Mouse (Mus musculus) hematopoietic multipotent progenitor cell, adult 10-12 weeks (in vitro differentiated cells): ENCODE results near the gene Ccdc85b. TPM values are rescaled to one million over a fixed set of nuclear protein-coding genes. Genes with fewer than 3 reads are reported as not detected.

ENCODE experiments used
- polyA plus RNA-seq: library from polyadenylated mRNA; stranded (reverse); fragments of >175 nt; gene quantifications from 2 replicates; pipeline ENCODE4 v1.2.3, GENCODE M21; 2012; ENCODE audit warnings: low replicate concordance

The Ccdc85b gene
- polyA plus RNA-seq = 10.9 and 19.5 TPM in 2 replicates

DNA sequence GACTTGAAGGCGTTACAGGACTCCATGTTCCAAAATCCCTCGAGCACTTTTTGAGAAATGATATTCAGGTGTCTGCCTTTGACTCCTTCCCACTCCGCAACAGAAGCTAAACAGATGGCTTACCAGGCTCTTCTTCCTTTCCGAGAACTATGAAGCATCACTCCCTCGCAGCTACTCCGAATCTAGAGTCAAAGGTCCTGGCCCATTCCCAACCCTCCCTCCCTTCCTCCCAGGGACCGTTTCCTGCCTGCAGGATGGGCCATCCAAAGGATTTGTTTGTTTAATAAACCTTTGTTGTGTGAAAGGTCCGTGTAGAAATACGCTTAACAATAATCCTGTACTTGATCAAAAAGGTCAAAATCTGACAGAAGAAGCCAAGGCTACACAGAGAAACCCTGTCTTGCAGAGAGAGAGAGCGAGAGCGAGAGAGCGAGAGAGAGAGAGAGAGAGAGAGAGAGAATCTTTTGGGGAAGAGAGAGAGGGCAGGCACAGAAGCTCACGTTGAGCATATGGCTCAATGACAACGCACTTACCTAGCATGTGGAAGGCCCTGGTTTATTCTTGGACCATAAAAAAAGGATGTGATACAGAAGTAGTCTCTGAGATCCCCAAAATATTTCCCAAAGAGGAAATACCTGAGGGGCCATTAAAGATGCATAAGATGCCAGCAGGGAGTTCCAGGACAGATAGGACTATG lies at the start of gene Ccdc85b:
Ccdc85b (minus strand) TSS at position 149 of the 697 bp plus-strand sequence.

GRCm38 (mm10) chr19:5503687-5504086 lies 46.0 kb upstream of the Ccdc85b start, which contains the start of gene 1700020D05Rik:
1700020D05Rik (minus strand) TSS chr19:5503787.

DNA sequence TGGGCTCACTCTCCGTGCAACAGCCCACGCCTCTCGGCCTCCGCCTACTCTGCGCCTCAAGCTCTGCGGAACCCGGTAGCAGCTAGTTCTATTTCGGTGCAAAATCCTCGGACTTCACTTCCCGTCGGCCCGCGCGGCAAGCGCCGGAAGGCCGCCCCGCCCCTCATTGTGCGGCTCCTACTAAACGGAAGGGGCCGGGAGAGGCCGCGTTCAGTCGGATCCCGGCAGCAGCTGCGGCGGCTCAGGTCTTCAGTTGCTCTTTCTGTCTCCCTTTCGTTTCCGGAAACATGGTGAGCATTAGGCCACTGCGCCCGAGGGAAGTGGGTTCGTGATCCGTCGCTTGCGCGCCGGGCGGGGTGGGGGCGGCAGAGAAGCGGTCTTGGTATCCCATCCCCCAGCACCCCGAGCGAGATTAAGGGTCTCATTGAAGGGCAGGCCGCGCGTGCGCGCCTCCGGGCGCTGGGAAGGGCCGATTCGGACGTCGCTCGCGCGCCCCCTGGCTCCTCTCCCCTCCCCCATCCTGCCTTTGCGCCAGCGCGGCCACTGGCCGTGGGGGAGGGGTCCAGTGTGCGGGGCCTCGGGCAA lies 32.7 kb upstream of the Ccdc85b start, which contains the start of gene Cfl1:
Cfl1 (plus strand) TSS at position 143 of the 585 bp plus-strand sequence.

GRCm38 (mm10) chr19:5487768-5488550 lies 30.3 kb upstream of the Ccdc85b start, which contains the start of gene Mus81:
Mus81 (minus strand) TSS chr19:5488402.

DNA sequence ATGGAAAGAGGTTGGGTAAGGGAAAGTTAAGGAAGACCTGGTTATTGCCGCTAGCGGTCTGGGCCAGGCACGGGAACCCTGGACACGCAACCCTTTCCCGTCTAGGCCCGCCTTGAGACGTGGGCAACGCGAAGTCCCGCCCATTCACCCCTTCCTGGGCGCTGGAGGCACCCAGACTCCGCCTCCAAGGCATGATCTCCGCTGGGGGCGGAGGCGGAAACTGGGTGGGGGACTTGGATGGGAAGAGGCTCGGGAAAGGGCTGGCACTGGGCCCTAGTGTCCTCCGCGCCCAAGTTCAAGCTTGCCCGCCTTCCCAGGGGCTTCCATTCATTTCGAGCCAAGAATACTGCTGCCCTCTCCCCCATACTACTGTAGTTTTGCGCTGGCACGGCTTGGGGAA lies 16.0 kb upstream of the Ccdc85b start, which contains the start of gene Efemp2:
Efemp2 (plus strand) TSS at position 235 of the 400 bp plus-strand sequence.

DNA sequence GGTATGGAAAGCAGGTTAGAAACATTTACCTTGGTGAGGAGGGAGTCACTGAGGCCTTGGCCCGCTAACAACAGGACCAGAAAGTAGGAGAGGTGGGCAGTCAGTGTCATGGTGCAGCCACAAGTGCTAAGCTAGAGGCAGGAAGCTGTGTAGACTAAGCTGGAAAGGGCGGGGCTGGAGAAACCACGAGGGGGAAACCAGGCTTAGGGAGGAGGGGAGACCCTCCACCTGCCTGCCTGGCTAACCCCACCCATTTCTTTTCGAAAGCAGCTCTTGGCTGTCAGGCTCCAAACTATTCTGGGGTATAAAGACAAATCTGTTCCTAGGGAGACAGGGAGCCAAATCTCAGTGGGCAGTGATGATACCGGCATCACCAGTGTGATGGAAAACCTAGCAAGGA lies 10.7 kb upstream of the Ccdc85b start, which contains the start of gene Ctsw:
Ctsw (minus strand) TSS at position 134 of the 400 bp plus-strand sequence.

GRCm38 (mm10) chr19:5460465-5460911 lies 2.8 kb upstream of the Ccdc85b start, which contains the start of gene Fibp:
Fibp (plus strand) TSS chr19:5460615.

GRCm38 (mm10) chr19:5447515-5448353 lies 10.0 kb downstream of the Ccdc85b start, which contains the start of gene Fosl1:
Fosl1 (plus strand) TSS chr19:5447547.

DNA sequence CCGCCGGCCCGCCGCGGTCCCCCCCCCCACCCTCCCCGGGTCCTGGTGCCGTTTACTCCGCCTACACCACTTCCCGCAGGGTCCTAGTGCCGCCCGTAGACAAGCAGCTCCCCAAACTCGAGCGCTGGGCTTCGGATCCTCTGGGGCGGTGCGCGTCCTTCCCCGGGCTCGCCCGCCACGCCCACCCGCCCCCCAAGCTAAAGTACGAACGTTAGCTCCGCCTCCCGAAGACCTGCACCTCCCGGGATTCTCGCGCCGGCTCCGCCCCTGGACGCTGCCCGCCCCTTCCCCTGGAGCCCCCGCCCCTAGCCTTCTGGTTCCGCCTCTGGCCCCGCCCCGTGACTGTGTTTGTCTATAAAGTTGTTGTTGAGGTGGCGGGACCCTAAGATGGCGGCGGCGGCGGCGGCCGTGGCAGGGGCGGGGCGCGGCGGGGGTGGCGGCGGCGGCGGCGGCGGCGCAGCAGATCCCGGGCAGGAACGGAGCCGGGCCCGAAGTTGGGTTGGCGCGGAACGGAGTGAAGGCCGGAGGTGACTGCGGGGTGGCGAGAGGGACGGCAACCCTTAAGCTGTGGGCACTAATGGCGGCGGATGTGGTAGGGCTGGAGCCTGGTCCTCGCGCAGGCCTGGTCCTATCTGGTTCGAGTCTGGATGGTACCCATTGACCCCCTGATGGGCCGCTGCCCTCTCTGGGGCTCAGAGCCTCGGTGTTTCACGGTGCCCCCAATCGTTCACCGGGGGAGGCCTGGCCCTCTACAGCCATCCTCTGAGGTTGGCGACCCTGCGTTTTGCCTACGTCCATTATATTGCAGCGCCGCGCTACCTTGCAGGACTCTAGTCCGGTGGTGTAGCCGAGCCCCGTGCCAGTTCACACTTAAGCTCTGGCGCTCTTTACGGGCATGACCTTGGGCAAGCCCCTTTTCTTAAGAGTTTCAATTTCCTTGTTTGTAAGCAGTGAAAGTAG lies 32.6 kb downstream of the Ccdc85b start, which contains the start of the genes Drap1 and AI837181:
Drap1 (minus strand) TSS at position 198 of the 960 bp plus-strand sequence.
AI837181 (plus strand) TSS at position 363 of the 960 bp plus-strand sequence.

Other genes starting within 250 kb of the Ccdc85b start
- 58.7 and 139 TPM in 2 replicates for gene Pacs1, start 184.8 kb downstream of the Ccdc85b start, polyA plus RNA-seq
- 305 and 456 TPM in 2 replicates for gene Sf3b2, start 162.4 kb downstream of the Ccdc85b start, polyA plus RNA-seq
- gene Gal3st3, start 159.6 kb downstream of the Ccdc85b start, polyA plus RNA-seq = not detected in 2 replicates
- gene Catsper1, start 122.2 kb downstream of the Ccdc85b start, polyA plus RNA-seq = not detected in 2 replicates
- 0.84 TPM in 1 of 2 replicates, not detected in the other for gene Cst6, start 108.3 kb downstream of the Ccdc85b start, polyA plus RNA-seq
- 22.5 and 33.0 TPM in 2 replicates for gene Eif1ad, start 91.2 kb downstream of the Ccdc85b start, polyA plus RNA-seq
- 60.4 and 65.3 TPM in 2 replicates for gene Banf1, start 90.7 kb downstream of the Ccdc85b start, polyA plus RNA-seq
- gene Sart1, start 69.2 kb downstream of the Ccdc85b start, polyA plus RNA-seq = 110 and 179 TPM in 2 replicates
- gene Tsga10ip, start 55.4 kb downstream of the Ccdc85b start, polyA plus RNA-seq = 0.49 and 0.58 TPM in 2 replicates
- gene Drap1, start 32.9 kb downstream of the Ccdc85b start, polyA plus RNA-seq = 303 and 479 TPM in 2 replicates
- 107 and 177 TPM in 2 replicates for gene AI837181, start 32.8 kb downstream of the Ccdc85b start, polyA plus RNA-seq
- gene Fosl1, start 10.3 kb downstream of the Ccdc85b start, polyA plus RNA-seq = 0.48 and 1.9 TPM in 2 replicates
- 31.3 and 343 TPM in 2 replicates for gene Fibp, start 2.7 kb upstream of the Ccdc85b start, polyA plus RNA-seq
- gene Ctsw, start 10.6 kb upstream of the Ccdc85b start, polyA plus RNA-seq = 5.4 and 7.6 TPM in 2 replicates
- gene Efemp2, start 16.1 kb upstream of the Ccdc85b start, polyA plus RNA-seq = 0.41 and 1.7 TPM in 2 replicates
- gene Mus81, start 30.5 kb upstream of the Ccdc85b start, polyA plus RNA-seq = 61.7 and 62.0 TPM in 2 replicates
- gene Cfl1, start 32.6 kb upstream of the Ccdc85b start, polyA plus RNA-seq = 1,270 and 1,994 TPM in 2 replicates
- 0.41 and 1.1 TPM in 2 replicates for gene 1700020D05Rik, start 45.9 kb upstream of the Ccdc85b start, polyA plus RNA-seq
- 3.6 and 8.4 TPM in 2 replicates for gene Snx32, start 52.6 kb upstream of the Ccdc85b start, polyA plus RNA-seq
- gene Ovol1, start 102.8 kb upstream of the Ccdc85b start, polyA plus RNA-seq = not detected in 2 replicates
- gene Ap5b1, start 110.1 kb upstream of the Ccdc85b start, polyA plus RNA-seq = 50.2 and 53.5 TPM in 2 replicates
- gene Rnaseh2c, start 144.0 kb upstream of the Ccdc85b start, polyA plus RNA-seq = 126 and 206 TPM in 2 replicates
- 74.4 and 113 TPM in 2 replicates for gene Kat5, start 152.3 kb upstream of the Ccdc85b start, polyA plus RNA-seq
- 119 and 167 TPM in 2 replicates for gene Rela, start 179.6 kb upstream of the Ccdc85b start, polyA plus RNA-seq
- 869 and 1,782 TPM in 2 replicates for gene Sipa1, start 205.8 kb upstream of the Ccdc85b start, polyA plus RNA-seq
- gene Map3k11, start 230.8 kb upstream of the Ccdc85b start, polyA plus RNA-seq = 160 and 317 TPM in 2 replicates
- 364 and 1,099 TPM in 2 replicates for gene Pcnx3, start 231.0 kb upstream of the Ccdc85b start, polyA plus RNA-seq
- 0.54 and 1.7 TPM in 2 replicates for gene Kcnk7, start 246.5 kb upstream of the Ccdc85b start, polyA plus RNA-seq